Mouse (Mus musculus) cerebellum, adult (tissue): ENCODE data around the gene Pnma5.

Source experiments
- ATAC-seq: cut with Nextera tagmentation; 2 replicates; pipeline ENCODE4 v1.9.2; 2017; ENCODE audit warnings: mild to moderate bottlenecking, moderate library complexity, mixed read lengths; ENCODE audit not compliant: insufficient number of reproducible peaks, low FRiP score, low TSS enrichment

Gene Pnma5

DNA sequence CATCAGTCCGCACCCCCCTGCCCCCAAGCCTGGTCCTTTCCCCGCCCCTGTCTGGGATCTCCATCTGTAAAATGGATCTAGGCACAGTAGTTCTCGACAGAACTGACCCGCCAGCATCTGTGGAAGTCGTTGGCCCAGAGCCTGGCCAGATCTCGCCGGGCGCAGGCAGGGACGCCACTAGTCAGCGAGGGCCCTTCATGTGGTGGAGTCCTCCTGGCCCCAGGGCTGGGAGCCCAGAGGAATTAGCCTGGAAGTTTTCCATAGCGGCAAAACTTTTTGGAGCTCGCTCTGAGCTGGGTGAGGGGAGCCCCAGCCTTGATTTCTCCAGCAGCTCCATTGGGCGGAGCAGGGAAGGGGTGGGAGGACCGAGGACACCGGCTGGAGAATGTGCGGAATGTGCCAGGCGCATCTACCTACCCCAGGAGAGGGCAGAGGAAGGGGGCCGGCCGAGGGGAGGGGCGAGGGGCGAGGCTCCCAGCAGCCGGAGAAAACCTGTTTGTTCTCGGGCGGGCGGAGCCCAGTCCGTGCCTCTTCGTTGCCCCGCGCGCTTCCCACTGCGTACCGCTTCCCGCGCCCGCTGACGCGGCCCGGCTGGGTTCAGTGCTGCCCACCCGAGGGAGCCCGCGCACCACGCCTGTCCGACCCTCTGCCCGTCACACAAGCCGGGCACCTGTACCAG, 49.9 kb downstream of the Pnma5 start, which contains the start of gene Zfp185:
Gene Zfp185 (plus strand): TSS at position 499 of the 679 bp plus-strand sequence.
- no peak for ATAC-seq

DNA sequence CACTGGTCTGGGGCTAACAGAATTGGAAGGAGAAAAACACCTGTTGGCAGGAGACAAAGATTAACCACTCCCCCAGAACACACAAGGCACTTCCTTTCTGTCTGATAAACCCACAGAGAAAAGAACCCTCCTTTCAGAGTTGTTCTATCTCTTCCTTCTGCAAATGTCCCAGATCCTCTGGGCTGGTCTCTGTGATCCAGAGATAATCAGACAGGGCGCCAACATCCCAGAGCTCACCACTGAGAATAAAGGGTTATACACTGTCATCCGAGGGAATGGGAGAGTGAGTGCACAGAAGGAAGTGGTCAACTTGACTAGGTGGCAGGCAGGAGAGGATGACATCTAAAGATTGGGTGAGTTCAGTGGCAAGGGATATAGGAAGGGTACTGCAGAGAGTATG, 51.3 kb downstream of the Pnma5 start:
- ATAC-seq, result no peak
